Mouse (Mus musculus) megakaryocyte, embryonic 14.5 days (primary cell): ENCODE results near the gene Itga9.

Experiments
- FLI1 ChIP-seq: IDR thresholded peaks from 2 replicates; pipeline ENCODE4 v1.6.1; 2012; ENCODE audit warnings: low read length, inconsistent platforms, mixed read lengths
- GATA1 ChIP-seq: IDR thresholded peaks from 3 replicates; pipeline ENCODE4 v1.6.1; 2012; ENCODE audit warnings: mixed read lengths, low read length, inconsistent platforms, borderline replicate concordance

DNA sequence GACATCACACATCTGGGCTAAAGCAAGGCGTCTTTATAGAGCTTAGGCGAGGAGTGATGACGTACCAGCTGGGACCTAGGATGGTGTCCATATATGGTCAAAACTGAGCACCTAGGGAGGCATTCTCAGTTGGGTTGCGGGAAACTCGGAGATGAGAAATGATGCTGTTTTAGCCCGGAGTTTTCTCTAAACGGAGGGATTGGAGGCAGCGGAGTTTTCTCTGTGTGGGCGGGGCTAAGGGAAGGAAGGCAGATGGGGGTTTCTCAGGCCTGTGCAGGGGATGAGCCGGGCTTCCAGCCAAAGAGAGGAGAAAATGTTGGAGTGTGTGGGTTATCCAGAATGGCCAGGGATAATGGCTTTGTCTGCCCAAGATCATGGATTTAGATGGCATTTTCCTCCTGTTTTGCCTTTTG is 182.4 kb downstream of the Itga9 start:
- TF ChIP-seq GATA1: no peak
- no peak for TF ChIP-seq FLI1
